Mouse (Mus musculus): Measurements from ENCODE around the gene Tmem185b.
A peak's percentile ranks its signal among the peaks of the same experiment; 100 is the strongest.

Gene Tmem185b

GRCm38 (mm10) chr1:119525689-119526591 is at the start of gene Tmem185b:
Gene Tmem185b (plus strand): TSS chr1:119526160.
- peak; percentile 91 to 92 for DNase-seq (ENCODE audit: low spot score in 2 of 2)

DNA sequence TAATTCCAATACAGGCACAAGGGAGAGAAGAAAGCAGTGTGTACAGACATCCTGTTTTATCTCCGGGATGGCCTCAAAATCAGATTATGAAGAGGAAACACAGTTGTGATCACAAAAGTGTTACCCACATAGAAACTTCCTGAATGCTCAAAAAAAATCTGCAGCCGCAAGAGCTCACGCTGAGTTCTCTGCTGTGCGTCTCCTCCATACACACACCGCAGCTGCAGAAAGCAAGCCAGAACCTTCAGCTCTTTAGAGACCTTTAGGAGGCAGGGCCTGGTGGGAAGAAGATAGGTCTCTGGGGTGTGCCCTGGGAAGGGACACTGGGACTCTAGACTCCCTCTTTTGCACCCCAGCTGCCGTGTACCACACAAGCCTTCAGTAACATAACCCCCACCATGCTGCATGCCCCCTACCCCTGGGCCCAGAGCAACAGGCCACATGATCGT is 49.0 kb upstream of the Tmem185b start:
- no peak for DNase-seq (ENCODE audit: low spot score in 2 of 2)

DNA sequence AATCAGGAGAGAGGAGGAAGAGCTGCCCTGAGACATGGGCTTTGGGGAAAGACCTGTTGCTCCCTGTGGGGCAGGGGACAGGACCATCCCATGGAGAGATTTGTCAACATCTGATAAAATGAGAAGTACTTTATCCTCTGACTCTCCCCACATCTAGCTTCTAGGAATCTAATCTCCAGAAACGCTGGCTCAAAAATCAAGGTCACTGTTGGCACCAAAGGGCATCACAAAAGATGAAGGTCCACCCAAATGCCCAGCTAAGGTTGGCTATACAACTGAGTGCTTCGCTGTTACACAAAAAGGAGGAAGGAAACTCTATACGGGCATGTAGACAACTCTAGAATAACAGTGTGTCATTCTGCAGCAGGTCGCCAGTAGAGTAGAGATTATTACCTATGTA is 46.3 kb upstream of the Tmem185b start:
- DNase-seq (ENCODE audit: low spot score in 2 of 2) = no peak

- no peak for DNase-seq (ENCODE audit: low spot score in 2 of 2)
Measured at GRCm38 (mm10) chr1:119480678-119481077, 45.3 kb upstream of the Tmem185b start.

DNA sequence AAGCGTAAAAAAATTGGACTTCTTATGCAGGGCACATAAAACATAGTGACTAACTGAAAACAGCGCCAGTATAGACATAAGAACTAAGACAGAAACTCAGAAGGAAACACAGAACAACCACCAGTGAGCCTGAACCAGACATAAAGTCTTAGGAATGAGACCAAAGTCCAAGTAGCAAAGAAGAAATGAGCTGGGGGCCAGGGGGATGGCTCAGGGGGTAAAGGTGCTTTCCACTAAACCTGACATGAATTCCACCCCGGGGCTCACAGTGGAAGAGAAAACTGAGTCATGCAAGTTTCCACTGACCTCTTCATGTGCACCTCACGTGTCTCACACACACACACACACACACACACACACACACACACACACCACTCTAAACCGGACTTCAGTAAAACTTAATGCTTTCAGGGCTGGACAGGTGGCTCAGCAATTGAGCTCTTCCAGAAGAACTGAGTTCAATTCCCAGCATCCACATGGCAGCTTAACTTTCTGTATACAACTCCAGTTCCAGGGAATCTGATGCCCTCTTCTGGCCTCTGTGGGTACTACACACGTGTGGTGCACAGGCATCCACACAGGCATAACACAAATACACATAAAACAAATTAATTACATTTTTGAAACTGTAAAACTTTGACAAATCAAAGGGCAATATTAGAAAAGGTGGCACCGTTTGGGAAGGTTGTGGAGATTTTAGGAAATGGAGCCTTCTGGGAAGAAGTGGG is 44.6 kb upstream of the Tmem185b start:
- no peak for DNase-seq (ENCODE audit: low spot score in 2 of 2)

DNA sequence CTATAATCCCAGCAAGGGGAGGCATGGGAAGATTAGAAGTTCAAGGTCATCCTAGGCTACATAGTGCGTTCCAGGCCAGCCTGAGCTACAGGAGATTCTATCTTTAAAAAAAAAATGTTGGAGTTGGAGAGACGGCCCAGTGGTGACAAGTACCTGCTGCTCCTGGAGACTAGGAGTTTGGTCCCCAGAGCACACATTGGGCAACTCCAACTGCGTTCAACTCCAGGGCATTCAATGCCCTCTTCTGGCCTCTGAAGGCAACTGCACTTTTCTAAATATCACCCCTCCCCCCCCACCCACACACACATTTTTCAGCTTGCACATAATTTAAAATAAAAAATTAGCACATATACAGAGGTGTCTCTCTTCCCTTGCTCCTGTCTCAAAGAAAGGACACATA is 43.1 kb upstream of the Tmem185b start:
- DNase-seq (ENCODE audit: low spot score in 2 of 2) = no peak

- DNase-seq (ENCODE audit: low spot score in 2 of 2) = no peak
Measured at GRCm38 (mm10) chr1:119484457-119484856, 41.5 kb upstream of the Tmem185b start.

- DNase-seq (ENCODE audit: low spot score in 2 of 2) = no peak
Measured at GRCm38 (mm10) chr1:119485825-119486224, 40.1 kb upstream of the Tmem185b start.

GRCm38 (mm10) chr1:119487917-119488590 is 37.9 kb upstream of the Tmem185b start:
- DNase-seq (ENCODE audit: low spot score in 2 of 2) = no peak

- no peak for DNase-seq (ENCODE audit: low spot score in 2 of 2)
Measured at GRCm38 (mm10) chr1:119490765-119491164, 35.2 kb upstream of the Tmem185b start.

DNA sequence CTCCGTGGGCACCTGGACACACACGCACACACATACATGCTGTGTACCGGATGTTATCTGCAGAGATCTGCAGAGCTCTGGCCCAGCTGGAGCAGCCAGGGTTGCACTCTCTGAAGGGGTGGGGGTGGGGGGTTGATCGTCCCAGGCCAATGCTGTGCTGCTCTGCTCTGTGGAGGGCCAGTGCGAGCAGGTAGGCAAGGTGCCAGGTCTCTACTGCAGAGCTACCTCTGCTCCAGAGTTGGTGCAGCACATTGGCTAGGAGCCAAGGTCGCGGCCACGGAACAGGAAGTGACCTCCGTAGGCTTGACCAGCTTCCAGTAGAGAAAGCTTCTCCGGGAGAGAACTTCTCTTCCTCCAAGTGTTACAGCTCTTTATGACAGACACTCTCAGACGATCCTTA is 33.9 kb upstream of the Tmem185b start:
- peak; percentile 54 to 85 for DNase-seq (ENCODE audit: low spot score in 2 of 2)

DNA sequence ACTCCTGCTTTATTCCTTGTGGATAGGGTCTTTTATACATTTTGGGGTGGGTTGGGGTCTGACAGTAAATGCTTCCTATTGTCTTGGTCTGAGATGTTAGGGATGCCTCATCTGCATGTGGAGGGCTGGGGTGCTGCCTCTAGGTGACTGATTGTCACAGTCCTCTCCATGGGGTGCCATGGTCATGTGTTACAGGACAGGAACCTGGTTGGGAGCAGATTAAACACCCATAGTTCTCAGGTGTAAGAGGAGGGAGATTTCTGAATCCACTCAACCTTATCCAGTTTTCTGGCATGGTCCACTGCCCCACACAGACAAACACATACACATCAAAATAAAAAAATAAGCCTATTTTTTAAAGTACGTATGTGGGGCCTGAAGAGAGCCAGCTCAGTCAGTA is 33.5 kb upstream of the Tmem185b start:
- no peak for DNase-seq (ENCODE audit: low spot score in 2 of 2)

- DNase-seq (ENCODE audit: low spot score in 2 of 2) = no peak
Measured at GRCm38 (mm10) chr1:119494024-119494711, 31.8 kb upstream of the Tmem185b start.

- no peak for DNase-seq (ENCODE audit: low spot score in 2 of 2)
Measured at GRCm38 (mm10) chr1:119494712-119495395, 31.1 kb upstream of the Tmem185b start.

GRCm38 (mm10) chr1:119495396-119495775 is 30.6 kb upstream of the Tmem185b start:
- DNase-seq (ENCODE audit: low spot score in 2 of 2) = no peak

DNA sequence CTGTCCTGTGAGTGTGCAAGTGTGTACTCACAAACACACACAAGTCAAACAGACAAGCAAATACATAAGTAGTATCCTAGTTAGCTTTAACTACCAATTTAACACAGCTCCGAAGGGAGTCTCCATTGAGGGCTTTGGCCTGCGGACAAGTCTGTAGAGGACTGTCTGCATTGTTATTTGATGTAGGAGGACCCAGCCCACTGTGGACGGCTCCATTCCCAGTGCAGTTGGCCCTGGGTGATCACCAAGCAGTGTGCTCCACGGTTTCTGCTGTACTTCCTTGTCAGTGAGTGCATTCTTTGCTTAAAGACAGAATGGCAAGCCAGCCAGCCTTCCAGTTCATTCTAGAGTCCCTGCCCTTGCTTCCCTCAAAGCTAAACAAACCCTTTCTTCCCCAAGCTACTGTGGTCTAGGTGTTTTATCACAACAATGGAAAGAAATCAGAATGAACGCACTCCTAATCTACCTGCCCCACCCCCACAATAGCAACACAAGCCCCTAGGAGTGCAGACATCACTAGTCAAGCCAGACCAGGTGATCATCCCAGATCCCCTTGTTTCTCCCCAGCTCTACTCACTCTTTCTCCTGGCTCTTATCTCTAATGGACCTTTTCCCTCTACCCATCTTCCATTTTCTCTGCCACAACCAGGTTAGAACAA is 28.5 kb upstream of the Tmem185b start:
- DNase-seq (ENCODE audit: low spot score in 2 of 2) = no peak

GRCm38 (mm10) chr1:119498536-119499231 is 27.3 kb upstream of the Tmem185b start:
- DNase-seq (ENCODE audit: low spot score in 2 of 2) = no peak

DNA sequence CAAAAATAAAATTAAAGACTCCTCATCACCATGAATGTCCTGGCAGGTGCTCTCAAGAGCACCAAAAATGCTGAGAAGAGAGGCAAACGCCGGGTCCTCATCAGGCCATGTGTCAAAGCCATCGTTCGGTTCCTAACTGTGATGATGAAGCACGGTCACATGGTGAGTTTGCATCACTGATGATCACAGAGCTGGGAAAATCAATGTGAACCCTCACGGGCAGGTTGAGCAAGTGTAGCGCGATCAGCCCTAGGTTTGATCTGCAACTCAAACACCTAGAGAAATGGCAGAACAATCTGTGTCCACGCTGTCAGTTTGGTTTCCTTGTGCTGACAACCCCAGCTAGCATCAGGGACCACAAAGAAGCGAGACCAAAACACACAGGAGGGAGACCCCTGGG is 26.5 kb upstream of the Tmem185b start:
- no peak for DNase-seq (ENCODE audit: low spot score in 2 of 2)

DNA sequence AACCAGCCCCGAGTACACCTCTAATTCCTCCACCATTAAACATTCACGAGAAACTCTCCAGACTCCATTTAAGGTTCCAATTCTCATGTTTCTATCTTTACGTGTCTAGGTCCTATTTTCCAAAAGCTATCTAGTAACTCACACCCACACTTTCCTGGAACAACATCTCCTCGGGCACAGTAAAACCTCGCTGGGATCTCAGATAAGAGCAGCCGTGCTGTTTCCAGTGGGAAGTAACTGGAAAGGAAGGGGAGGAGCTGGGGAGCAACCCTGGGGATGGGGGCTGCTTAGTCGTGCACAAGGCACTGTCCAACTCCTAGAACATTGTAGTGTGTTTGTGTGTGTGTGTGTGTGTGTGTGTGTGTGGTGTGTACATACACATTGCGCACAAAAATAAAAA is 24.1 kb upstream of the Tmem185b start:
- no peak for DNase-seq (ENCODE audit: low spot score in 2 of 2)

- no peak for DNase-seq (ENCODE audit: low spot score in 2 of 2)
Measured at GRCm38 (mm10) chr1:119502729-119503128, 23.2 kb upstream of the Tmem185b start.
